ENCODE assay signal across 28 mouse cellular contexts in genomic region chr1:151893976-151894375, GRCm38 (mm10).
A peak's percentile ranks its signal among the peaks of the same experiment; 100 is the strongest.
DNase-seq lines count a peak whose midpoint lies in the region; ATAC-seq and TF ChIP-seq lines count a peak whose summit lies in the region.
"Had no signal": no experiment of that assay in that cellular context is flagged by ENCODE, and none has a peak within 500 bp of the region (broad histone marks: within the 10 kb centered on the region; RNA-seq: fewer than 3 reads in every experiment).

No protein-coding gene starts in this region.

- H3K4me1 ChIP-seq in heart, adult 2 months (ENCODE audit: control insufficient read depth, insufficient read depth, low read length) = no peaks in the 10 kb centered on the region; the same call in 1 of the 2 replicates

- H3K27me3 ChIP-seq in heart, adult 2 months (ENCODE audit: control insufficient read depth, insufficient read depth, low read length) = no peaks in the 10 kb centered on the region
- H3K27me3 ChIP-seq: CH12.LX; embryonic facial prominence, embryonic 12.5 days; hindbrain, embryonic 15.5 days; neural tube, embryonic 15.5 days had no signal

- H3K4me3 ChIP-seq in heart, adult 2 months = no peak overlapping the region
- H3K4me3 ChIP-seq: embryonic facial prominence, embryonic 12.5 days; heart, embryonic 10.5 days; hindbrain, embryonic 15.5 days; layer of hippocampus, adult 2 months; myocyte; neural tube, embryonic 15.5 days had no signal

- peak; percentile 61 for ATAC-seq in activated CD4-positive, CD25-positive, alpha-beta regulatory T cell, adult 4 months
- peak; percentile 49 for ATAC-seq in megakaryocyte, adult 5-6 weeks (ENCODE audit: poor library complexity, severe bottlenecking)
- ATAC-seq: forebrain, postnatal 0 days; intestine, embryonic 16.5 days; liver, postnatal 0 days had no signal

- no peak for TF ChIP-seq POLR2A in heart, adult 2 months (IDR thresholded peaks at IDR 0.05; ENCODE audit: insufficient read depth, low read depth, low read length)

- H3K79me2 ChIP-seq in heart, adult 2 months (replicated peaks; ENCODE audit: control insufficient read depth, insufficient read depth, low read length) = no peaks in the 10 kb centered on the region; the same call in 1 of the 2 replicates

- peak; percentile 61 for DNase-seq in heart, adult 11 months
- no peak for DNase-seq in heart, adult 2 months
- DNase-seq in 416B (ENCODE audit: low read depth) (peak; percentile 73), liver (no peak)
- DNase-seq in layer of hippocampus, postnatal 25 days (ENCODE audit: extremely low spot score in 1 of 2, low spot score in 1 of 2) = no peak
- no peak for DNase-seq in urinary bladder, adult 18-20 months (ENCODE audit: low spot score in 2 of 2)
- DNase-seq: adrenal gland, postnatal 14 days; cerebellum, postnatal 10 days; forebrain, postnatal 0 days; gastrocnemius, postnatal 36 days; heart, postnatal 4 days; layer of hippocampus, postnatal 36 days; liver, postnatal 0 days; lung, postnatal 14 days; midbrain, embryonic 14.5 days; thymus, adult 2 months had no signal

- H3K9ac ChIP-seq in heart, adult 2 months (ENCODE audit: low read depth, low read length) = no peak overlapping the region
- H3K9ac ChIP-seq: embryonic facial prominence, embryonic 12.5 days; forebrain, postnatal 0 days; hindbrain, embryonic 15.5 days; liver, postnatal 0 days; neural tube, embryonic 15.5 days had no signal

- 72% methylated on average over 5 of the region's 5 CpGs for WGBS in heart, adult 2 months

- intact Hi-C loops in heart, adult 2 months (cut with DNase I) = no loop called here

- TF ChIP-seq CTCF in heart, adult 2 months (IDR thresholded peaks at IDR 0.05) = no peak

- H3K36me3 ChIP-seq in heart, adult 2 months (ENCODE audit: control insufficient read depth, insufficient read depth, low read length) = no peaks in the 10 kb centered on the region
- H3K36me3 ChIP-seq: embryonic facial prominence, embryonic 12.5 days; G1E; hindbrain, embryonic 15.5 days; neural tube, embryonic 15.5 days had no signal

- no peak overlapping the region for H3K27ac ChIP-seq in heart, adult 2 months
- H3K27ac ChIP-seq: embryonic facial prominence, embryonic 12.5 days; heart, embryonic 10.5 days; hindbrain, embryonic 15.5 days; layer of hippocampus, adult 2 months; neural tube, embryonic 15.5 days; stomach, postnatal 0 days had no signal

- TF ChIP-seq EP300 in heart, adult 2 months (IDR thresholded peaks at IDR 0.05; ENCODE audit: insufficient read depth, low read depth, low read length) = no peak

Comparison
In these comparisons a context has a peak if more than half of its experiments do, and no peak if none do; other contexts are left out.
1. DNase-seq: peak in heart, adult 11 months (single experiment) and 416B (single experiment); none in heart, adult 2 months (0 of 2), layer of hippocampus, postnatal 25 days (0 of 2), urinary bladder, adult 18-20 months (0 of 2) and liver (single experiment).